Mouse (Mus musculus): ENCODE data around the gene Adra1d. TPM values are rescaled to one million over a fixed set of nuclear protein-coding genes. Genes with fewer than 3 reads are reported as not detected.
A peak's percentile ranks its signal among the peaks of the same experiment; 100 is the strongest.

Adra1d gene
- polyA plus RNA-seq, 1 experiment from 2014 or later, result 0.25 TPM

GRCm38 (mm10) chr2:131550906-131551305, 11.2 kb downstream of the Adra1d start:
- H3K9ac ChIP-seq, result no peak overlapping the region
- 58% methylated on average over 2 of the region's 2 CpGs for WGBS
- H3K9me3 ChIP-seq, result no peaks in the 10 kb centered on the region
- no peak overlapping the region for H3K27ac ChIP-seq
- H3K4me1 ChIP-seq (replicated peaks), result peaks cover 17% of the 10 kb centered on the region
- ATAC-seq (ENCODE audit: low FRiP score), result no peak
- no peak overlapping the region for H3K4me2 ChIP-seq
- peaks cover 81% of the 10 kb centered on the region for H3K27me3 ChIP-seq
- no peaks in the 10 kb centered on the region for H3K36me3 ChIP-seq
- no peak overlapping the region for H3K4me3 ChIP-seq

- no peak overlapping the region for H3K4me3 ChIP-seq
- no peak overlapping the region for H3K4me2 ChIP-seq
- H3K27me3 ChIP-seq, result peaks cover 86% of the 10 kb centered on the region
- no peaks in the 10 kb centered on the region for H3K36me3 ChIP-seq
- ATAC-seq (ENCODE audit: low FRiP score), result no peak
- peaks cover 21% of the 10 kb centered on the region for H3K4me1 ChIP-seq (replicated peaks)
- no peaks in the 10 kb centered on the region for H3K9me3 ChIP-seq
- H3K9ac ChIP-seq, result no peak overlapping the region
- H3K27ac ChIP-seq, result no peak overlapping the region
- WGBS, result 77% methylated on average over 2 of the region's 2 CpGs
These were observed 11.6 kb downstream of the Adra1d start for GRCm38 (mm10) chr2:131550474-131550873.

GRCm38 (mm10) chr2:131549090-131549489, 13.0 kb downstream of the Adra1d start:
- Histone ChIP-seq H3K36me3 (no peaks in the 10 kb centered on the region), H3K27ac (no peak overlapping the region), H3K4me1 (replicated peaks) (peaks cover 21% of the 10 kb centered on the region), H3K9me3 (no peaks in the 10 kb centered on the region), H3K4me2 (no peak overlapping the region), H3K4me3 (no peak overlapping the region), H3K9ac (no peak overlapping the region), H3K27me3 (peaks cover 75% of the 10 kb centered on the region)
- 87% methylated on average over 5 of the region's 5 CpGs for WGBS
- ATAC-seq (ENCODE audit: low FRiP score), result no peak

- WGBS, result 88% methylated on average over 2 of the region's 2 CpGs
- H3K4me2 ChIP-seq, result no peak overlapping the region
- no peak overlapping the region for H3K27ac ChIP-seq
- no peak overlapping the region for H3K4me3 ChIP-seq
- no peaks in the 10 kb centered on the region for H3K9me3 ChIP-seq
- peaks cover 80% of the 10 kb centered on the region for H3K27me3 ChIP-seq
- H3K36me3 ChIP-seq, result no peaks in the 10 kb centered on the region
- H3K9ac ChIP-seq, result no peak overlapping the region
- H3K4me1 ChIP-seq (replicated peaks), result peaks cover 21% of the 10 kb centered on the region
- no peak for ATAC-seq (ENCODE audit: low FRiP score)
These were observed 13.8 kb downstream of the Adra1d start for GRCm38 (mm10) chr2:131548330-131548729.

GRCm38 (mm10) chr2:131546745-131547408, 15.2 kb downstream of the Adra1d start:
- H3K9ac ChIP-seq, result no peak overlapping the region
- H3K36me3 ChIP-seq, result no peaks in the 10 kb centered on the region
- peak overlapping the region; percentile 47 for H3K4me3 ChIP-seq
- no peak for ATAC-seq (ENCODE audit: low FRiP score)
- H3K27ac ChIP-seq, result no peak overlapping the region
- no peaks in the 10 kb centered on the region for H3K9me3 ChIP-seq
- H3K4me2 ChIP-seq, result peak overlapping the region; percentile 73
- WGBS, result 14% methylated on average over 19 of the region's 19 CpGs
- H3K4me1 ChIP-seq (replicated peaks), result peaks cover 16% of the 10 kb centered on the region
- H3K27me3 ChIP-seq, result peaks cover 66% of the 10 kb centered on the region

- H3K27me3 ChIP-seq, result peaks cover 60% of the 10 kb centered on the region
- H3K9me3 ChIP-seq, result no peaks in the 10 kb centered on the region
- H3K9ac ChIP-seq, result peak overlapping the region; percentile 71
- peak overlapping the region; percentile 47 for H3K4me3 ChIP-seq
- peak overlapping the region; percentile 73 for H3K4me2 ChIP-seq
- H3K27ac ChIP-seq, result no peak overlapping the region
- no peaks in the 10 kb centered on the region for H3K36me3 ChIP-seq
- WGBS, result 3% methylated on average over 27 of the region's 27 CpGs
- no peak; the same call in 1 of the 2 replicates for ATAC-seq (ENCODE audit: low FRiP score)
- peaks cover 16% of the 10 kb centered on the region for H3K4me1 ChIP-seq (replicated peaks)
These were observed 15.8 kb downstream of the Adra1d start for GRCm38 (mm10) chr2:131546308-131546700.

GRCm38 (mm10) chr2:131545386-131546307, 16.4 kb downstream of the Adra1d start:
- Histone ChIP-seq H3K9ac (peak overlapping the region; percentile 71), H3K27me3 (peaks cover 54% of the 10 kb centered on the region), H3K27ac (no peak overlapping the region), H3K36me3 (no peaks in the 10 kb centered on the region), H3K4me2 (peak overlapping the region; percentile 73), H3K4me1 (replicated peaks) (peaks cover 16% of the 10 kb centered on the region), H3K4me3 (peak overlapping the region; percentile 47), H3K9me3 (no peaks in the 10 kb centered on the region)
- WGBS, result 4% methylated on average over 45 of the region's 45 CpGs
- peak; percentile 55 for ATAC-seq (ENCODE audit: low FRiP score)

- no peaks in the 10 kb centered on the region for H3K36me3 ChIP-seq
- no peak overlapping the region for H3K4me2 ChIP-seq
- H3K4me3 ChIP-seq, result no peak overlapping the region
- no peaks in the 10 kb centered on the region for H3K9me3 ChIP-seq
- no peak overlapping the region for H3K27ac ChIP-seq
- no peak overlapping the region for H3K9ac ChIP-seq
- ATAC-seq (ENCODE audit: low FRiP score), result no peak
- peaks cover 28% of the 10 kb centered on the region for H3K27me3 ChIP-seq
- H3K4me1 ChIP-seq (replicated peaks), result peaks cover 16% of the 10 kb centered on the region
- 31% methylated on average over 6 of the region's 6 CpGs for WGBS
These were observed 19.6 kb downstream of the Adra1d start for GRCm38 (mm10) chr2:131542531-131542930.

- Histone ChIP-seq H3K36me3 (no peaks in the 10 kb centered on the region), H3K4me1 (replicated peaks) (peaks cover 12% of the 10 kb centered on the region), H3K4me3 (no peak overlapping the region), H3K27me3 (peaks cover 20% of the 10 kb centered on the region), H3K9me3 (no peaks in the 10 kb centered on the region), H3K27ac (no peak overlapping the region), H3K4me2 (no peak overlapping the region), H3K9ac (no peak overlapping the region)
- ATAC-seq (ENCODE audit: low FRiP score), result no peak
- 76% methylated on average over 4 of the region's 4 CpGs for WGBS
These were observed 20.4 kb downstream of the Adra1d start for GRCm38 (mm10) chr2:131541686-131542085.

GRCm38 (mm10) chr2:131539780-131540179, 22.3 kb downstream of the Adra1d start:
- H3K4me1 ChIP-seq (replicated peaks), result no peaks in the 10 kb centered on the region; the same call in 1 of the 2 replicates
- H3K27ac ChIP-seq, result no peak overlapping the region
- no peaks in the 10 kb centered on the region for H3K9me3 ChIP-seq
- no peak for ATAC-seq (ENCODE audit: low FRiP score)
- H3K36me3 ChIP-seq, result no peaks in the 10 kb centered on the region
- H3K9ac ChIP-seq, result no peak overlapping the region
- 84% methylated on average over 6 of the region's 6 CpGs for WGBS
- no peak overlapping the region for H3K4me3 ChIP-seq
- H3K27me3 ChIP-seq, result 0 out of 2 replicates have a peak, but pooled peaks cover 6% of the 10 kb centered on the region
- no peak overlapping the region for H3K4me2 ChIP-seq

GRCm38 (mm10) chr2:131538341-131538740, 23.7 kb downstream of the Adra1d start:
- Histone ChIP-seq H3K4me3 (no peak overlapping the region), H3K27ac (no peak overlapping the region), H3K4me1 (replicated peaks) (no peaks in the 10 kb centered on the region; the same call in 1 of the 2 replicates), H3K4me2 (no peak overlapping the region), H3K9ac (no peak overlapping the region), H3K36me3 (no peaks in the 10 kb centered on the region), H3K9me3 (no peaks in the 10 kb centered on the region), H3K27me3 (no peaks in the 10 kb centered on the region)
- no peak for ATAC-seq (ENCODE audit: low FRiP score)
- WGBS, result 75% methylated on average over 7 of the region's 7 CpGs

GRCm38 (mm10) chr2:131535168-131535567, 26.9 kb downstream of the Adra1d start:
- Histone ChIP-seq H3K4me2 (no peak overlapping the region), H3K4me1 (replicated peaks) (no peaks in the 10 kb centered on the region; the same call in 1 of the 2 replicates), H3K9ac (no peak overlapping the region), H3K27me3 (no peaks in the 10 kb centered on the region), H3K36me3 (no peaks in the 10 kb centered on the region), H3K9me3 (no peaks in the 10 kb centered on the region), H3K27ac (no peak overlapping the region), H3K4me3 (no peak overlapping the region)
- ATAC-seq (ENCODE audit: low FRiP score), result no peak
- WGBS, result 94% methylated on average over 5 of the region's 5 CpGs
